Mouse (Mus musculus) olfactory bulb, adult 2 months (tissue): Measurements from ENCODE around the gene Oasl2. TPM values are rescaled to one million over a fixed set of nuclear protein-coding genes. Genes with fewer than 3 reads are reported as not detected.
A peak's percentile ranks its signal among the peaks of the same experiment; 100 is the strongest.
"Not testable (repeated sequence)": the region's sequence is repeated elsewhere in the genome, so short reads cannot be mapped to it uniquely, and the experiment has no call there.

Experiments
- H3K27ac ChIP-seq: fragments of 200-500 bp; 2 replicates; pipeline ENCODE4 v1.5.1; 2012; ENCODE audit warnings: low read depth, low read length; ENCODE audit not compliant: insufficient read depth
- H3K4me1 ChIP-seq: fragments of 200-500 bp; 2 replicates; pipeline ENCODE4 v1.6.1; 2012; ENCODE audit warnings: low read length; ENCODE audit not compliant: control insufficient read depth, insufficient read depth
- H3K4me3 ChIP-seq: fragments of 200-500 bp; 2 replicates; pipeline ENCODE4 v1.5.1; 2012; ENCODE audit warnings: mild to moderate bottlenecking, low read depth, low read length, moderate library complexity; ENCODE audit not compliant: insufficient read depth
- CTCF ChIP-seq: fragments of 200-500 bp; IDR thresholded peaks from 2 replicates; pipeline ENCODE4 v1.5.1; 2012; ENCODE audit warnings: low read depth, mild to moderate bottlenecking, low read length, moderate library complexity; ENCODE audit not compliant: insufficient read depth
- POLR2A ChIP-seq: fragments of 200-500 bp; IDR thresholded peaks from 2 replicates; pipeline ENCODE4 v1.6.1; 2012; ENCODE audit warnings: mild to moderate bottlenecking, low read depth, low read length, moderate library complexity; ENCODE audit not compliant: insufficient read depth
- WGBS: fragments of 180-500 bp; shearing (Covaris S2); methylation state at CpG from one replicate; pipeline ENCODE4 v1.1.7; 2018; 5-methylcytosine and 5-hydroxymethylcytosine counted together
- polyA plus RNA-seq: library from polyadenylated mRNA; stranded (reverse); fragments of >200 nt; gene quantifications from 2 replicates; pipeline ENCODE4 v1.2.4, GENCODE M21; 2012; ENCODE audit warnings: low replicate concordance; ENCODE audit not compliant: missing spikeins, insufficient read depth, insufficient read length

Oasl2 gene
- polyA plus RNA-seq, 1 experiment = not detected

DNA sequence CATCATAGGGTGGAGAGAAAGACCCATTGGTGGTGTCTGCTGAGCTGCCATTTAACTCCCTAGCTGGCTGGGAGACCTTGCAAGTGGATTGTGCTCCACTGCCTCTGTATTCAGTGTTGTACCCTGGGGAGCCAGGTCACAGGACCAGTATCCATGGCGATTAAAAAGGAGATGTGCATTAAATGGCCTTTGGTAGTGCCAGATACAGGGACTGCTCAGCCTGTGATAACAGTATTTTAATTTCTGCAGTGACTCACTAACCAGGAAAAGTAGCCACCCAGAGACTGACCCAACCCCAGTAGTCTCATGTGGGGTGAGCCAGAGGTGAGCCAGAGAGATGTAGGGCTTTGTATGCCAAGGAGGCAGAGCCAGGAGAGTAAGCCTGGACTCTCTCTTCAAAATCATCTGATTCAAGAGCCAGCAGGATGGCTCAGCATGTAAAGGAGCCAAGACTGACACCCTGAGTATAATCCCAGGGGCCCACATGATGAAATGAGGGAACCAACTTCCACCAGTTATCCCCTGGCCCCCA is 29.5 kb downstream of the Oasl2 start:
- TF ChIP-seq CTCF (no peak), POLR2A (no peak)
- Histone ChIP-seq H3K4me1 (peaks cover 6% of the 10 kb centered on the region; the same call in 1 of the 2 replicates), H3K27ac (no peak overlapping the region), H3K4me3 (no peak overlapping the region)
- 57% methylated on average over 1 of the region's 1 CpGs for WGBS

DNA sequence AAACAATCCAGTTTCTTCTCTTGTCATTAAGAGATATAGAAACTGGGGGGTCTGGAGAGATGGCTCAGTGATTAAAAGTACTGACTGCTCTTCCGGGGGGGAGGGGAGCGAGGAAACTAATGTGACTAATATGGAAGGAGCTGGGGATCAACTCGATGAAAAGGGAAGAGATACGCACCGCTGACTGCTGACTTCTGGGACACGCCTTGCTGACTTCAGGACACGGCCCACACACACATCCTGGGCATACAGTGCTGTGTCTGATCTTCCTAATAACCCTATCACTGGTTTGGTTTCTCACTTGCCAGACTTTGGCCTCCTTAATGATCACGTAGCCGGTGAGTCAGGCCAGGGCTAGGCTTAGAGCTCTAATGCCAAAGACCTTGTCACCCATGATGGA is 30.0 kb downstream of the Oasl2 start:
- WGBS = 87% methylated on average over 9 of the region's 9 CpGs

DNA sequence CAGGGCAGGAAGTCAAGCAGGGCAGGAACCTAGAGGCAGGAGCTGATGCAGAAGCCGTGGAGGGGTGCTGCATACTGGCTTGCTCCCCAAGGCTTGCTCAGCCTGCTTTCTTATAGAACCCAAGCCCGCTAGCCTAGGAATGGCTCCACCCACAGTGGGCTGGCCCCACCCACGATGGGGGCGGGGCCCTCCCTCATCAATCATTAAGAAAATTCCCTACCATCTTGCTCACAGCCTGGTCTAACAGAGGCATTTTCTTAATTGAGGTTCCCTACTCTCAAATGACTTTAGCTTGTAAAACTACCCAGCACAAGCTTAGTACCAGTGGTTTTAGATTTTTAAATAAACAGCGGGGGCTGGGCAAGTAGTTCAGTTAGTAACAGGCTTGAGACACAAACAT is 34.9 kb downstream of the Oasl2 start:
- H3K4me1 ChIP-seq = peaks cover 6% of the 10 kb centered on the region
- no peak overlapping the region for H3K4me3 ChIP-seq
- WGBS = 69% methylated on average over 5 of the region's 5 CpGs
- no peak for TF ChIP-seq CTCF
- no peak for TF ChIP-seq POLR2A
- no peak overlapping the region for H3K27ac ChIP-seq

More for the DNA sequence above, 30.0 kb downstream of the Oasl2 start:
- no peak for TF ChIP-seq POLR2A
- no peak for TF ChIP-seq CTCF
- H3K27ac ChIP-seq = no peak overlapping the region
- no peak overlapping the region for H3K4me3 ChIP-seq
- peaks cover 6% of the 10 kb centered on the region; the same call in 1 of the 2 replicates for H3K4me1 ChIP-seq

DNA sequence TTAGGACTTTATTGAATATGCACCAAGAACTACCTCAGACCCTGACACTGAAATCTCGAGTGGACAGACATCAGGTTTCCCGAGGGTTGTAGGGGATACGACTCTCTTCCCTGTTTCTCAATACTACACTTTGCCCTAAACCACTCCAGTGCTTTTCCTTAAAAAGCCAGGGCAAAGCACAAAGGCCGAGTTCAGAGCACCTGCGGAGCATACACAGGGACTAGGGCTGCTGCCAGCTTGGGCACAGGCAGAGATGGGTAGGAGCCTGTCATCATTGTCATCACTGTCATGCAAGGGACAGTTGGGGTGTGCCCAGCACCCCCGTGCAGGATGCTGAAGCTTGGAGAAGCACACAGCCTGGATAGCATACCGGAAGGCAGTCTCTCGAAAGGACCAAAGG is 36.5 kb downstream of the Oasl2 start:
- Histone ChIP-seq H3K4me3 (no peak overlapping the region), H3K27ac (no peak overlapping the region), H3K4me1 (peaks cover 13% of the 10 kb centered on the region)
- 87% methylated on average over 8 of the region's 8 CpGs for WGBS
- TF ChIP-seq CTCF (no peak), POLR2A (no peak)

DNA sequence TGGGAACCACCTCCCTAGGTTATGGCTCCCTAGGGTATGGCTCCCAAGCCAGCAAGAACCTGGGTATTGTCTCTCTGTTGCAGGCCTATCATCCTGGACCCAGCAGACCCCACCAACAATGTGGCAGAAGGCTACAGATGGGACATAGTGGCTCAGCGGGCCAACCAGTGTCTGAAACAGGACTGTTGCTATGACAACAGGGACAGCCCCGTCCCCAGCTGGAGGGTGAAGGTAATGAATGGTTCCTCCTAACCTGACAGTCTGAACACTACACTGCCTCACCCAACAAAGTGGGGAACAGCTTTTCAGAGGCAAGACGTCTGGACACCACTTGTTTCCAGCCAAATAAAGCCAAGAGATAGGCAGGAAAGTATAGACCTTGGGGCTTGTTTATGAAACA is 39.1 kb downstream of the Oasl2 start:
- no peak for TF ChIP-seq CTCF
- TF ChIP-seq POLR2A = no peak
- 20% methylated on average over 3 of the region's 3 CpGs for WGBS
- H3K4me3 ChIP-seq = no peak overlapping the region
- peaks cover 13% of the 10 kb centered on the region for H3K4me1 ChIP-seq
- no peak overlapping the region for H3K27ac ChIP-seq

DNA sequence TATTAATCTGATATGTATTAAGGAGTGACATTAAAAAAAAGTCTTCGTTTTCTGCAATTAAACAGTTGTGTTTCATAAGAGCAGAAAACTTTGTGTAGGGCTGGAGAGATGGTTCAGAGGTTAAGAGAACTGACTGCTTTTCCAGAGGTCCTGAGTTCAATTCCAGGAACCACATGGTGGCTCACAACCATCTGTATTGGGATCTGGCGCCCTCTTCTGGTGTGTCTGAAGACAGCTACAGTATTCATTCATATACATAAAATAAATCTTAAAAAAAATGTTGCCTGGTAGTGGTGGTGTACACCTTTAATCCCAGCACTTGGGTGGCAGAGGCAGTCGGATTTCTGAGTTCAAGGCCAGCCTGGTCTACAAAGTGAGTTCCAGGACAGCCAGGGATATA is 44.4 kb downstream of the Oasl2 start:
- H3K27ac ChIP-seq, H3K4me3 ChIP-seq: not testable (repeated sequence)
- H3K4me1 ChIP-seq = peaks cover 14% of the 10 kb centered on the region
- 65% methylated on average over 3 of the region's 3 CpGs for WGBS

DNA sequence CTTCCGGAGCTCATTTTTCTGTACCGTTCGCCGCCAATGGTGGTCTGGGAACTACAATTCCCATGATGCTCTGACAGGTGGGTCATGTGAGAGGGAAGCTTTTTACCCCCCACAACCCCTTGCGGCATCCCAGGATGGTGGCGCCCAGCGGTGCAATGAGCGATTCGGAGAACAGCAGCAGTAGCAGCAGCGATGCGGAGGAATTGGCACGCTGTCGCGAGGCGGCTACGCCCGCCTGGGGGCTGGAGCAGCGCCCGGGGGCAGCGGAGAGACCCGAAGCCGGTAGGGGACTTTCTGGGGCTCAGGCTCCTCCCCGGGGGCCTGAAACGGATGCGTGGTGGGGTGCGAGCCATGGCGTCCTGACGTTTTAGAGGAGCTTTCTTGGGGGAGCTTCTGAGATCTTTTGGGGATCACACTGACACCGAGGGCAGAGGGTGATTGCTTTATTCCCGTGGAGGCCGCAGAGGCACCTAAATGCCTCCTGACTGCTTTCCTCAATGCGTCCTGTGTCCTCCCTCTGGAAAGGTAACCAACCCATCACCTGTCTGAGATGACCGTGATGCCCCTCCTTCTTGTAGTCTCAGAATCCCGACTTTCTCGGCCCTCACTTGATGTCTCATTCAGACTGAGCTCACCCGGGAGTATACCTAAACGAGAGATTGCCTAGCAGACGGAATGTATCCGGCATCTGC is 45.5 kb downstream of the Oasl2 start, which contains the start of gene 2210016L21Rik:
Gene 2210016L21Rik (plus strand): TSS at position 85 of the 692 bp plus-strand sequence.
- WGBS = under 1% methylated on average over 39 of the region's 39 CpGs
- H3K4me1 ChIP-seq = peaks cover 8% of the 10 kb centered on the region
- H3K27ac ChIP-seq = peak within 1 kb of the TSS; percentile 52; the same call in 1 of the 2 replicates
- no peak for TF ChIP-seq CTCF
- peak; percentile 76 for TF ChIP-seq POLR2A
- H3K4me3 ChIP-seq = peak within 1 kb of the TSS; percentile 61

DNA sequence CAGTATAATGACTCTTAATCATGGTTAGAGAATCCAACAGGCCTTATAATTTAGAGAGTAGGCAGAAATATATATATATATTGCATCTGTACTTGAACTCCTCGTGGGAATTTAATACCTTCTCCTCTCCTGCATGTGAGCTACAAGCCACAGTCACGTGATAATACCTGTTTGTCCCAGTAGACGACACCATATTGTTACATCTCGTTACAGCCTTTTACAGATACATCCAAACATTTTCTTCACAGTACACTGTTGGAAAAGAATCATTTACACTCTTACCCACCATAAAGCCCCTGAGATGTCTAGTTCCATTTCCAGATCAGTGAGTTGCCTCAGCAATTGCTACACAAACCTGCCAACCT is 46.0 kb downstream of the Oasl2 start:
- Histone ChIP-seq H3K27ac (no peak overlapping the region), H3K4me1 (peaks cover 7% of the 10 kb centered on the region), H3K4me3 (peak overlapping the region; percentile 61)
- 18% methylated on average over 4 of the region's 4 CpGs for WGBS
- TF ChIP-seq CTCF = no peak
- no peak for TF ChIP-seq POLR2A

DNA sequence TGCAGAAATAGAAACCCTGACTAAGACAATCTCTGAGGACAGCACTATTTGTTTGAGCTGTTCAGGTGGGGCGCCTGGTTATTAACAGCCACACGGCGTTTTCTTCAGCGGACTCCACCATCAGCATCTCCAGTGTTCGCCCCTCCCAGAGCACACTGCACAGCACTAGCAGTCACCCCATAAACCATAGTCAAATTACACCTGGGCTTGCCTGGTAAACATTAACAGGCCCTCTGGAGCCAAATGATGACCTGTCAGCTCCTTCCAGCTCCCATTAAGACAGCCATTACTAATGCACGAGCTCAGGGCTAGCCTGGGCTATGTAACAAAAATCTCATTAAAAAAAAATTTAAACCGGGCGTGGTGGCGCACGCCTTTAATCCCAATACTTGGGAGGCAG is 48.3 kb downstream of the Oasl2 start:
- Histone ChIP-seq H3K27ac (no peak overlapping the region), H3K4me3 (no peak overlapping the region), H3K4me1 (peaks cover 7% of the 10 kb centered on the region)
- TF ChIP-seq POLR2A (no peak), CTCF (no peak)
- 93% methylated on average over 10 of the region's 10 CpGs for WGBS

DNA sequence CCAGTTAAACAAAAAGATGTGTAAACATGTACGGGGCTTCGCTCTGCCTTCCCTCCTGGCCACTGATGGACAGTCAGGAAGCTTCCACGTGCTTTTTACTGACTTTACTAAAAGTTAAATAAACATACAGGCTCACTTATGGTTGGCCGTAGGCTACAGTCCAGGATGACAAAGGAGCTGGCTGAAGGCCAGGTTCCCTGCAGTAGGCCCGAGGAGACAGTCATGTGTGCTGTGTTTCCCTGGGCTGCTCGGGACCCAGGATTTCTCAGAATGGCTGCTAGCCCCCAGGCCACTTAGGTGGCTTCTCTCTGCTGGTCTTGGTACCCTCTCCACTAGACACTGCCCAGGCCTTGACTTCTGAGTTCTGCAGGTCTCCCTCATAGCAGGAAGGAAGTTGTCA is 52.2 kb downstream of the Oasl2 start:
- peaks cover 3% of the 10 kb centered on the region for H3K4me1 ChIP-seq
- H3K4me3 ChIP-seq = no peak overlapping the region
- TF ChIP-seq CTCF (no peak), POLR2A (no peak)
- H3K27ac ChIP-seq = no peak overlapping the region
- WGBS = 32% methylated on average over 6 of the region's 6 CpGs
